Mouse (Mus musculus) effector memory CD4-positive, alpha-beta T cell, adult 5 months (primary cell): ENCODE results near the gene Coq6. TPM values are rescaled to one million over a fixed set of nuclear protein-coding genes. Genes with fewer than 3 reads are reported as not detected.

Source experiments
- polyA plus RNA-seq: library from polyadenylated mRNA; unstranded; fragments of 100-300 nt; shearing (Covaris generic); gene quantifications from one replicate; pipeline ENCODE4 v1.2.1, GENCODE M21; 2017

The Coq6 gene
- 18.7 TPM for polyA plus RNA-seq

DNA sequence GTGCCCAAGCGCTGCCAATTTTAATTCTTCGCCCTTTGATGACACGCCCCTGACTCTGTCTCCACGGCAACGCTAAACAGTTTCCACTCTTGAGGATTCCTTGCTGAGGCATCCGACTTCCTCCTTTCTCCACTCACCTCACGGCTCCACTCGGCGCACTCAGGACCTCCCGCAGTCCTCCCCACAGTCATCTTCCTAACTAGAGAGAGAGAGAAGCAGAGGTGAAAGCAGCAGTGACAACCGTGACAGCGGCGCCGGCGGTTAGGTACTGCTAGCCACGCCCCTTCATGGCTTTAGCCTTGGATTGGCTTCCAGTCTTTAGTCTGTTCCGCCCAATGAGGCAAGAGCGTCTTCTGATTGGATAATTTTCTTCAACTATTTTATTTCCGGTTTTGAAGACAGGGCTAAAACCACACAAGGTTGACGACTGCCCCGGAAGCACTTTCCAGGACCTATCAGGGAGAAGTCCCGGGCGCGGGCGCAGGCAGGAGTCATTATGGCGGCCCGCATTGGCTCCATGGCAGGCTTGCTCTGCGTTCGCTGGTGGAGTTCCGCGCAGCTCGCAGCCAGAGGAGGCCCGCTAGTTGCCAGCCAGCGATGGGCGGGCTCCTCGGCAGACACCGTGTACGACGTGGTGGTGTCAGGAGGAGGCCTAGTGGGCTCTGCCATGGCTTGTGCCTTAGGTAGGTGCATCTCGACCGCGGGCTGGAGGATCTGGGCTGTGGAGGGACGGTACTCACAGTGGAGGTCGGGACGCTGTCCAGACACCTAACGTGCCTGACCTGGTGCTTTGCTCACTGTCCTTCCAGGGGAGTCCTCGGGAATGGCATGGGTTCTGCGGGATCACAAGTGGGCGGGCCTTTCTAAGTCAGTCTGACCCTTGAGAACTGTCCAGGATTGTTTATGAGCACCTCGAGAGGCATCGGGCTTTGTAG, at the start of gene Coq6, which contains the start of gene Fam161b:
Gene Coq6 (plus strand): TSS at position 103 of the 935 bp plus-strand sequence.
Gene Fam161b (minus strand): TSS at position 279 of the 935 bp plus-strand sequence.

DNA sequence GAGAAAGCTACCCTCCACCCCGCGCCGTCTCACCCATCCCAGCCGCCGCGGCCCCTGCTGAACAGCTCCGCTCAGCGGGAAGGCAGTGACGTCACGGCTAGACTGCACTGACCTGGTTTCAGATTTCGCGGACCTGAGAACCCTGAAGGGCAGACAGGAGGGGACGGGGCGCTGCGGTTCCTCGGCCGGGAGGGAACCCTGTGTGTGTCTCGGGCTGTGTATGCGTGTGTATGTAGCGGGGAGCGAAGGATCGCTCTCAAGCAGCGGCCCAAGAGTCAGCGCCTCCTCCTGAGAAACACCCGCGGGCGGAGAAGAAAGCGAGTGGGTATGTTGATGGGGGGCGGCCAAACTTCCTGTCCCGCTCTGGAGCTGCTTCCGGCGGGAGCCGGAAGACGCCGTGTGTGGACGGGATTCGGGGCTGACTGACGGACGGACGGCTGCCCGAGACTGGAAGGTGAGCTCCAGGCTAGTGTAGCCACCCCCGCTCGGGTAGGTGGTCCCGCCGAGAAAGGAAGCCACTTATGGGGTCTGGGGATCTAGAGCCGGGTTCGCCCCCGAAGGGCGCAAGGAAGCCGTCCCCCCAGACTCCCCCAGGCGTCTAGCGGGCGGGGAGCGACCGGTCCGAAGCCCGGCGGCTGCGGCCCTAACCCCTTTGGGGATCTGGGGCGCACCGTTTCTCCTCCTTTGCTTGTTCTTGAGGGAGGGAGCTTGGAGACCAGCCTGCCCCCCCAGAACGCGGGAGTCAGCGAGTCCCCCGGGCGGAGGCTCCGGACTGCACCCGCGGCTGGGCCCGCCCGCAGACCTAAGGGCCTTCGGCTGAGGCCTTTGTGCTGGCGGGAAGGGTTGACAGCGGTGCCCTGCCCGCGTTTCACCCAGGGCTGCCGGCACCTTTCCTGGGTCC, 44.5 kb upstream of the Coq6 start, which contains the start of gene Zfp410:
Gene Zfp410 (plus strand): TSS at position 132 of the 901 bp plus-strand sequence.

DNA sequence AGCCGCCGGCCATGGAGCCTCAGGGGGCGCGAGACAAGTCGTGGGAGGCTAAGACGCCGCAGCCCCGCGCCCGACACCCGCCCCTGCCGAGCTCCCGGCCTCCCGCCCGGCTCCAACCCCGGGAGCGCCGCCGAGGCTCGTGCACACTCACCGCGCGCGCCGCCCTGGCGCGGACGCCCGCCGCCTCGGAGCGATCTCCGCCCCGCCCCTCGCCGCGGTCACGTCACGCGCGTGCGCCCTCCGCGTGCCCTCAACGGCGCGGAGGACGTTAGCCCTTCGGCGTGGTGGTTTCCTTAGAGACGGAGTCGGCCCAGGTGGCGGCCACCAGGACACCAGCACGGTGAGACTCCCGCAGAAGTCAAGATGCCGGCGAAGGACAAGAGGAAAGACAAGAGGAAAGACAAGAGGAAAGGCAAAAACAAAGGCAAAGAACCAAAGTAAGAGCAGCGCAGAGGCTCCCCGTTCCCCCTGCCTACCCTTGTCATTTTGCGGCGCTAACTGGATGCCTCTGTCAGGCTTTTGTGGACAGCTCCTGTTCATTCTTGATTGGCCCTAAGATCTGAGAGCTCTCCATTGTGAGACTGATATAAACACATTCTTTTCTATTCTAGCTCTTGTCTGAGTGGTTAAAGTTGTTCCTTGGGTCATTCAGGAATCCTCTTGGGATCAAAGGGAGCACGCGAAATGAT, 47.5 kb downstream of the Coq6 start, which contains the start of the genes Entpd5 and Bbof1:
Gene Entpd5 (minus strand): TSS at position 211 of the 689 bp plus-strand sequence.
Gene Bbof1 (plus strand): TSS at position 253 of the 689 bp plus-strand sequence.

DNA sequence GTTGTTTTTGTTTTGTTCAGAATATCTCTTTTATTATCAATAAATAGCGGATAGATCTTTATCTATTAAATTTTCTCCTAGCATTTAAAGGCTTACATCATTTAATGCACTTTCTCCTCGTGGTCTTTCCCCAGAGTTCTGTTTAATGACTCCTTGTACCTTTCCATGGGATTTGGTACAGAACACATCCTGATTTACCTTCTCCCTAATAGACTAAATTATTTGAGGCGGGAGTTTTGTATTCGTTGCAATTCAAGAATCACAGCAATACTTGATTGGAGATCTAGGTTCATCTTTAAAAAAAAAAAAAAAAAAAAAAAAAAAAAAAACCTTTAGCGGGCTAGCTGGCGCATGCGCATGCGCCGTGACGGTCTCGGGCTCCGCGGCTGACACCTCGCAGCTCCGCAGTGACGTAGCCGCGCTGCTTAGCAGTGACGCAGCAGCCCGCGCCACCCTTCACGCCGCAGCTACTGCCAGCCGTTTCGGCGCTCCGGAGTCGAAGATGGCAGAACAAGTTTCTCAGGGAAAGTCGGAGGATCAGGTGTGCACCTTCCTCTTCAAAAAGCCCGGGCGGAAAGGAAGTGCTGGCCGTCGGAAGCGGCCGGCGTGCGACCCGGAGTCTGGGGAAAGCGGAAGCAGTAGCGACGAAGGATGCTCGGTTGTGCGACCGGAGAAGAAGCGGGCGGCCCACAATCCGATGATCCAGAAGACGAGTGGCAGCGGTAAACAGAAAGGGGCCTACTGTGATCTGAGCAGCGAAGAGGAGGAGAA, 55.6 kb downstream of the Coq6 start, which contains the start of gene Rnf113a2:
Gene Rnf113a2 (plus strand): TSS at position 363 of the 771 bp plus-strand sequence.

Other genes starting within 250 kb of the Coq6 start
- gene Dnal1, start 247.3 kb upstream of the Coq6 start, polyA plus RNA-seq = 0.80 TPM
- 0.16 TPM for gene Pnma1, start 213.2 kb upstream of the Coq6 start, polyA plus RNA-seq
- 189 TPM for gene Elmsan1, start 142.8 kb upstream of the Coq6 start, polyA plus RNA-seq
- gene Ptgr2, start 76.4 kb upstream of the Coq6 start, polyA plus RNA-seq = 21.2 TPM
- gene Zfp410, start 44.8 kb upstream of the Coq6 start, polyA plus RNA-seq = 63.5 TPM
- gene Fam161b, start 176 bp downstream of the Coq6 start, polyA plus RNA-seq = 0.51 TPM
- gene Entpd5, start 47.4 kb downstream of the Coq6 start, polyA plus RNA-seq = 60.3 TPM
- gene Bbof1, start 47.4 kb downstream of the Coq6 start, polyA plus RNA-seq = 2.1 TPM
- gene Rnf113a2, start 55.5 kb downstream of the Coq6 start, polyA plus RNA-seq = 35.2 TPM
- gene Aldh6a1, start 89.3 kb downstream of the Coq6 start, polyA plus RNA-seq = 12.9 TPM
- 25.4 TPM for gene Lin52, start 89.8 kb downstream of the Coq6 start, polyA plus RNA-seq
- gene Vsx2, start 208.1 kb downstream of the Coq6 start, polyA plus RNA-seq = not detected